Mouse (Mus musculus) neural tube, embryonic 12.5 days (tissue): ENCODE measurements around the gene Gm20388. TPM values are rescaled to one million over a fixed set of nuclear protein-coding genes. Genes with fewer than 3 reads are reported as not detected.

Source experiments
- ATAC-seq: fragments of 200-750 bp; cut with Nextera tagmentation; 2 replicates; pipeline ENCODE4 v1.8.0; 2017; ENCODE audit warnings: low read depth, mild to moderate bottlenecking, moderate TSS enrichment, moderate library complexity; ENCODE audit not compliant: low FRiP score
- H3K27ac ChIP-seq: fragments of 300-500 bp; sonication (generic); 2 replicates; pipeline ENCODE4 v1.5.1; 2016
- H3K27me3 ChIP-seq: fragments of 300-500 bp; sonication (generic); replicated peaks from 2 replicates; pipeline ENCODE4 v1.6.1; 2016; ENCODE audit warnings: mild to moderate bottlenecking
- H3K36me3 ChIP-seq: fragments of 300-500 bp; sonication (generic); 2 replicates; pipeline ENCODE4 v1.6.1; 2016; ENCODE audit warnings: mild to moderate bottlenecking
- H3K4me1 ChIP-seq: fragments of 300-500 bp; sonication (generic); 2 replicates; pipeline ENCODE4 v1.6.1; 2016
- H3K4me2 ChIP-seq: fragments of 300-500 bp; sonication (generic); replicated peaks from 2 replicates; pipeline ENCODE4 v1.6.1; 2016; ENCODE audit warnings: mild to moderate bottlenecking
- H3K4me3 ChIP-seq: fragments of 300-500 bp; sonication (generic); 2 replicates; pipeline ENCODE4 v1.5.1; 2016
- H3K9ac ChIP-seq: fragments of 300-500 bp; sonication (generic); 2 replicates; pipeline ENCODE4 v1.6.1; 2016; ENCODE audit warnings: mild to moderate bottlenecking
- H3K9me3 ChIP-seq: fragments of 300-500 bp; sonication (generic); 2 replicates; pipeline ENCODE4 v1.6.1; 2016; ENCODE audit warnings: mild to moderate bottlenecking
- WGBS: fragments of 180-500 bp; shearing (Covaris S2); methylation state at CpG from one replicate; pipeline ENCODE4 v1.1.7; 2016; 5-methylcytosine and 5-hydroxymethylcytosine counted together
- polyA plus RNA-seq: library from polyadenylated mRNA; unstranded; fragments of >200 nt; fragmentation: Nextera tagmentation; extraction: Ambion mirVana; gene quantifications from 2 replicates; pipeline ENCODE4 v1.2.1, GENCODE M21; 2016

The Gm20388 gene
- polyA plus RNA-seq, 1 experiment from 2014 or later = not detected

GRCm38 (mm10) chr8:122083401-122083800 is 2172.8 kb downstream of the Gm20388 start:
- 89% methylated on average over 6 of the region's 6 CpGs for WGBS
- H3K4me2 ChIP-seq = no peak overlapping the region
- H3K36me3 ChIP-seq = no peaks in the 10 kb centered on the region
- 0 out of 2 replicates have a peak, but pooled peaks cover 2% of the 10 kb centered on the region for H3K27me3 ChIP-seq
- H3K9ac ChIP-seq = no peak overlapping the region
- ATAC-seq = no peak
- H3K4me1 ChIP-seq = no peaks in the 10 kb centered on the region
- no peak overlapping the region for H3K27ac ChIP-seq
- no peaks in the 10 kb centered on the region for H3K9me3 ChIP-seq
- no peak overlapping the region for H3K4me3 ChIP-seq

GRCm38 (mm10) chr8:122084145-122084544 is 2173.5 kb downstream of the Gm20388 start:
- no peaks in the 10 kb centered on the region for H3K27me3 ChIP-seq
- ATAC-seq = no peak
- H3K4me2 ChIP-seq = no peak overlapping the region

DNA sequence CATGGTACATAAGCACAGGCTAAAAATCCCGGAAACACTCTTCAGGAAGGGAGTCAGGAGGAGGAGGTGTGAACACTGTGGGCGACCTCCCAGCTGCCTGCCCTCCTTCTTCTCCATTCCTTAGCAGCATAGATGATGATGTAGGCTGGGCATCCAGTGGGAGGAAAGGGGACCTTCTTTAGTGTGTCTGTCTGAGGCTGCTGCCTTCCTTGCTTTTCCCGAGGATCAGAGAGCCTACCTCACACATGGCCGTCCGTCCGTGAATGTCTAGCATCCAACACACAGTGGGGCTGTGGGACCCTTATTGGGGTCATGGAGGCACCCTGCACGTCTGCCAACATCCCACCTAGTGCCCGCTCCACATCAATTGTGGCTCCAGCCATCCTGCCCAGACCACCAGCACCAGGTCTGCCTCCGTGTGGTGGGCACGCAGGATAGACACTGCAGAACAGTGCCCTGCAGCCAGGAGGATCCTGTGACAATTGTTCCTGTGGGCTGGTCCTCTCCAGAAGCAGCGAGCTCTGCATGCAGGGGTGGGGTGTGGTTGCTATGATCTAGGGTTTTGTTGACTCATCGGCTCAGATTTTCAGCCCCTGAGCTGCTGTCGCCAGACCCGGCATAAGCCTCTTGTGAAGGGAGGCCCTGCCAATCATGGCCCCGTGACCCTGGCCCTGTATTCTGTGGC is 2174.2 kb downstream of the Gm20388 start:
- Histone ChIP-seq H3K36me3 (no peaks in the 10 kb centered on the region), H3K27ac (no peak overlapping the region), H3K4me2 (no peak overlapping the region), H3K9ac (no peak overlapping the region), H3K4me1 (no peaks in the 10 kb centered on the region), H3K4me3 (no peak overlapping the region), H3K9me3 (no peaks in the 10 kb centered on the region), H3K27me3 (no peaks in the 10 kb centered on the region)
- WGBS = 84% methylated on average over 15 of the region's 15 CpGs
- no peak for ATAC-seq

More at GRCm38 (mm10) chr8:122084145-122084544, 2173.5 kb downstream of the Gm20388 start:
- Histone ChIP-seq H3K9ac (no peak overlapping the region), H3K36me3 (no peaks in the 10 kb centered on the region), H3K27ac (no peak overlapping the region), H3K4me1 (no peaks in the 10 kb centered on the region), H3K9me3 (no peaks in the 10 kb centered on the region), H3K4me3 (no peak overlapping the region)
- 3% methylated on average over 3 of the region's 3 CpGs for WGBS

DNA sequence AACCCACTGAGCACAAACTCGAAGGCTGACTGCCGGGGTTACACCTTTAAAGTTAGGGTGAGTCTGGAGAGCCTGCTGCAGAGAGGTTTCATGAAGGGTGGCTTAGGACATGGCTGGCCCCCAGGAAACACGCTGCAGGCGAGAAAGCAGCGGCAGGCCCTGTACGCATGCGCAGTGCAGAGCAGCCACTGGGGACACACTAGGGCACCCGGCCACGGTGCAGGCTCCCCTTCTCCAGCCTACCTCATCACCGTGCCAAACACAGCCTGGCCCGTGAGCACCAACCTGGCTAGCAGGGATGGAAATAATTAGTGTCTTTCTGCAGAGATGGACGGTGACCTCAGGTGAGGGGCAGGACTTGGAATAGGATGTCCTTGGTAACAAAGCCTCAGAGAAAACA is 2175.4 kb downstream of the Gm20388 start:
- Histone ChIP-seq H3K9ac (no peak overlapping the region), H3K4me2 (no peak overlapping the region), H3K36me3 (no peaks in the 10 kb centered on the region), H3K27me3 (no peaks in the 10 kb centered on the region), H3K9me3 (no peaks in the 10 kb centered on the region), H3K4me1 (no peaks in the 10 kb centered on the region), H3K27ac (no peak overlapping the region), H3K4me3 (no peak overlapping the region)
- ATAC-seq = no peak
- WGBS = 82% methylated on average over 12 of the region's 12 CpGs

- no peak for ATAC-seq
Measured at GRCm38 (mm10) chr8:122088631-122089030, 2178.0 kb downstream of the Gm20388 start.

GRCm38 (mm10) chr8:122089186-122089700 is 2178.6 kb downstream of the Gm20388 start:
- Histone ChIP-seq H3K9me3 (no peaks in the 10 kb centered on the region), H3K4me3 (no peak overlapping the region), H3K9ac (no peak overlapping the region), H3K36me3 (no peaks in the 10 kb centered on the region), H3K4me2 (no peak overlapping the region), H3K4me1 (no peaks in the 10 kb centered on the region), H3K27me3 (no peaks in the 10 kb centered on the region), H3K27ac (no peak overlapping the region)
- WGBS = 90% methylated on average over 7 of the region's 7 CpGs
- ATAC-seq = no peak

More at GRCm38 (mm10) chr8:122088631-122089030, 2178.0 kb downstream of the Gm20388 start:
- Histone ChIP-seq H3K36me3 (no peaks in the 10 kb centered on the region), H3K4me3 (no peak overlapping the region), H3K9ac (no peak overlapping the region), H3K27me3 (no peaks in the 10 kb centered on the region), H3K27ac (no peak overlapping the region), H3K4me2 (no peak overlapping the region), H3K4me1 (no peaks in the 10 kb centered on the region), H3K9me3 (no peaks in the 10 kb centered on the region)
- whole genome bisulfite sequencing = 87% methylated on average over 16 of the region's 16 CpGs

- no peak overlapping the region for H3K4me2 ChIP-seq
- H3K4me1 ChIP-seq = no peaks in the 10 kb centered on the region
- H3K27ac ChIP-seq = no peak overlapping the region
- H3K4me3 ChIP-seq = no peak overlapping the region
- 84% methylated on average over 5 of the region's 5 CpGs for WGBS
- no peaks in the 10 kb centered on the region for H3K9me3 ChIP-seq
- H3K27me3 ChIP-seq = no peaks in the 10 kb centered on the region
- H3K9ac ChIP-seq = no peak overlapping the region
- ATAC-seq = no peak
- H3K36me3 ChIP-seq = no peaks in the 10 kb centered on the region
Measured at GRCm38 (mm10) chr8:122092476-122092875, 2181.8 kb downstream of the Gm20388 start.

GRCm38 (mm10) chr8:122098766-122099165 is 2188.1 kb downstream of the Gm20388 start:
- Histone ChIP-seq H3K27ac (no peak overlapping the region), H3K4me3 (no peak overlapping the region)
- no peak for ATAC-seq

GRCm38 (mm10) chr8:122099711-122100220 is 2189.1 kb downstream of the Gm20388 start:
- no peak overlapping the region for H3K4me3 ChIP-seq
- no peak for ATAC-seq
- no peak overlapping the region for H3K9ac ChIP-seq
- peaks cover 6% of the 10 kb centered on the region; the same call in 1 of the 2 replicates for H3K4me1 ChIP-seq
- no peaks in the 10 kb centered on the region for H3K36me3 ChIP-seq
- H3K9me3 ChIP-seq = no peaks in the 10 kb centered on the region
- H3K27ac ChIP-seq = no peak overlapping the region
- H3K4me2 ChIP-seq = no peak overlapping the region
- WGBS = 79% methylated on average over 7 of the region's 7 CpGs
- H3K27me3 ChIP-seq = no peaks in the 10 kb centered on the region

More at GRCm38 (mm10) chr8:122098766-122099165, 2188.1 kb downstream of the Gm20388 start:
- Histone ChIP-seq H3K36me3 (no peaks in the 10 kb centered on the region), H3K9ac (no peak overlapping the region), H3K9me3 (no peaks in the 10 kb centered on the region), H3K27me3 (no peaks in the 10 kb centered on the region), H3K4me2 (no peak overlapping the region), H3K4me1 (peaks cover 6% of the 10 kb centered on the region; the same call in 1 of the 2 replicates)
- WGBS = 87% methylated on average over 3 of the region's 3 CpGs

DNA sequence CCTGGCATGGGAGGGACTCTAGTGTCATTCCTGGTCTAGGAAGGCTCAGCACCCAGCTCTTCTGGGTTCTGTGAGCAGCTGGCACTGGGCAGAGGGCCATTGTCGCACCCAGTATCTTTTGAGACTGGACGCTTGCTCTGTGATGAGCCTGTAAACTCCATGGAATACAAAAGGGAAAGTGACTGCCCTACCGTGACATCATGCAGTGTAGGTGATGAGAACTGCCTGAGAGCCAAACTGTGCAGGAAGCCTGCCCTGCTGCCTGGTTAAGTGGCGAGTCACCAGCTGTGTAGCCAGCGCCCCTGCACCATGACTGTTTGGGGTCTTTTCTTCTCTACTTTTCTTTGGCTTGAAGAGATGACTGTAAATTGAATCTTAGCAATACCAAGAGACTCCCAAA is 2191.2 kb downstream of the Gm20388 start:
- ATAC-seq = no peak
- Histone ChIP-seq H3K36me3 (no peaks in the 10 kb centered on the region), H3K9ac (no peak overlapping the region), H3K4me3 (no peak overlapping the region), H3K9me3 (no peaks in the 10 kb centered on the region), H3K27ac (no peak overlapping the region), H3K4me2 (no peak overlapping the region), H3K4me1 (peaks cover 11% of the 10 kb centered on the region), H3K27me3 (no peaks in the 10 kb centered on the region)
- 57% methylated on average over 5 of the region's 5 CpGs for WGBS

- H3K4me3 ChIP-seq = no peak overlapping the region
- no peak overlapping the region for H3K27ac ChIP-seq
- H3K4me1 ChIP-seq = peaks cover 11% of the 10 kb centered on the region
- ATAC-seq = no peak
- H3K27me3 ChIP-seq = no peaks in the 10 kb centered on the region
- no peak overlapping the region for H3K9ac ChIP-seq
- H3K36me3 ChIP-seq = no peaks in the 10 kb centered on the region
- H3K9me3 ChIP-seq = no peaks in the 10 kb centered on the region
- 36% methylated on average over 8 of the region's 8 CpGs for WGBS
- no peak overlapping the region for H3K4me2 ChIP-seq
Measured at GRCm38 (mm10) chr8:122102286-122102685, 2191.6 kb downstream of the Gm20388 start.

DNA sequence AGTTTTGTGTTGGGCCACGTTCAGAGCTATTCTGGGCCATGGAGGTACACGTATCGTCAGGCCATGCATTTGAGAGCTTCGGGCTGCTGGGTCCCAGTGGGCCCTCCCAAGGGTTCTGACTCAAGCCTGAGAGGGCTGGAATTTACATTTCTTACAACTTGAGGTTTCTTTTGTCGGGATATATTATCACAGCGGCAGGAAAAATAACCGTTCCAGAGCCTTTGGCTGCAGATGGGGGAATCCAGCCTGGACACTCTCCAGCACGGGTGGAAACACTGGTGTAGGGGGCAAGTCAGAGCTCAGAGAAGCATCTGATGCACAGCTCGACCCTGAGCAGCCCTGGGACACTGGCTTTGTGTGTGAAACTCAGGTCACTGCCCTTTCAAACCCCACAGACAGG is 2192.6 kb downstream of the Gm20388 start:
- no peak for ATAC-seq
- no peak overlapping the region for H3K27ac ChIP-seq
- no peaks in the 10 kb centered on the region for H3K9me3 ChIP-seq
- H3K4me3 ChIP-seq = no peak overlapping the region
- no peak overlapping the region for H3K9ac ChIP-seq
- no peak overlapping the region for H3K4me2 ChIP-seq
- no peaks in the 10 kb centered on the region for H3K36me3 ChIP-seq
- 73% methylated on average over 9 of the region's 9 CpGs for WGBS
- no peaks in the 10 kb centered on the region for H3K27me3 ChIP-seq
- H3K4me1 ChIP-seq = peaks cover 11% of the 10 kb centered on the region

GRCm38 (mm10) chr8:122104658-122105057 is 2194.0 kb downstream of the Gm20388 start:
- no peak overlapping the region for H3K4me3 ChIP-seq
- no peak overlapping the region for H3K4me2 ChIP-seq
- H3K27ac ChIP-seq = no peak overlapping the region
- no peak for ATAC-seq
- no peaks in the 10 kb centered on the region for H3K9me3 ChIP-seq
- peaks cover 11% of the 10 kb centered on the region for H3K4me1 ChIP-seq
- H3K36me3 ChIP-seq = no peaks in the 10 kb centered on the region
- 71% methylated on average over 4 of the region's 4 CpGs for WGBS
- no peak overlapping the region for H3K9ac ChIP-seq
- no peaks in the 10 kb centered on the region for H3K27me3 ChIP-seq
